Mouse (Mus musculus) retina, postnatal 7 days (tissue): ENCODE measurements around the gene Polr3c.
"Not testable (repeated sequence)": the region's sequence is repeated elsewhere in the genome, so short reads cannot be mapped to it uniquely, and the experiment has no call there.

ENCODE experiments used
- DNase-seq: peaks from one replicate; pipeline ENCODE4 v3.0.0-alpha.2; 2012; ENCODE audit warnings: low read depth, low spot score

The Polr3c gene

GRCm38 (mm10) chr3:96727343-96727827 lies at the start of gene Polr3c, which contains the start of gene Rnf115:
Polr3c (minus strand) TSS chr3:96727628.
Rnf115 (plus strand) TSS chr3:96727664.
- peak; percentile 91 for DNase-seq

GRCm38 (mm10) chr3:96777120-96777519 lies 49.7 kb upstream of the Polr3c start:
- no peak for DNase-seq

- DNase-seq: no peak
Observed at GRCm38 (mm10) chr3:96772949-96773348, 45.5 kb upstream of the Polr3c start.

GRCm38 (mm10) chr3:96769971-96770370 lies 42.5 kb upstream of the Polr3c start:
- DNase-seq: no peak

- no peak for DNase-seq
Observed at GRCm38 (mm10) chr3:96764528-96764927, 37.1 kb upstream of the Polr3c start.

GRCm38 (mm10) chr3:96759695-96760094 lies 32.3 kb upstream of the Polr3c start:
- no peak for DNase-seq

GRCm38 (mm10) chr3:96757691-96758090 lies 30.3 kb upstream of the Polr3c start:
- DNase-seq: no peak

GRCm38 (mm10) chr3:96755935-96756334 lies 28.5 kb upstream of the Polr3c start:
- no peak for DNase-seq

GRCm38 (mm10) chr3:96746829-96747228 lies 19.4 kb upstream of the Polr3c start:
- no peak for DNase-seq

- DNase-seq: no peak
Observed at GRCm38 (mm10) chr3:96744348-96744747, 16.9 kb upstream of the Polr3c start.

- DNase-seq: not testable (repeated sequence)
Observed at GRCm38 (mm10) chr3:96740279-96740678, 12.9 kb upstream of the Polr3c start.

GRCm38 (mm10) chr3:96737995-96738394 lies 10.6 kb upstream of the Polr3c start:
- no peak for DNase-seq

- no peak for DNase-seq
Observed at GRCm38 (mm10) chr3:96737013-96737740, 9.7 kb upstream of the Polr3c start.

- DNase-seq: no peak
Observed at GRCm38 (mm10) chr3:96735200-96735599, 7.8 kb upstream of the Polr3c start.

- no peak for DNase-seq
Observed at GRCm38 (mm10) chr3:96733984-96734383, 6.6 kb upstream of the Polr3c start.

GRCm38 (mm10) chr3:96730785-96731184 lies 3.4 kb upstream of the Polr3c start:
- DNase-seq: no peak

- no peak for DNase-seq
Observed at GRCm38 (mm10) chr3:96729403-96729784, 2.0 kb upstream of the Polr3c start.

- DNase-seq: no peak
Observed at GRCm38 (mm10) chr3:96728634-96729402, 1.4 kb upstream of the Polr3c start.

- DNase-seq: no peak
Observed at GRCm38 (mm10) chr3:96727828-96728633, 603 bp upstream of the Polr3c start.

- no peak for DNase-seq
Observed at GRCm38 (mm10) chr3:96719173-96719572, 8.3 kb downstream of the Polr3c start.

- no peak for DNase-seq
Observed at GRCm38 (mm10) chr3:96715854-96716253, 11.6 kb downstream of the Polr3c start.

GRCm38 (mm10) chr3:96714286-96714685 lies 13.1 kb downstream of the Polr3c start:
- DNase-seq: no peak
